Mouse (Mus musculus) erythroblast, embryonic 14.5 days (primary cell): ENCODE data around the gene Sfxn4.

Source experiments
- GATA1 ChIP-seq: IDR thresholded peaks from 2 replicates; pipeline ENCODE4 v1.6.1; 2012; ENCODE audit warnings: low read length, inconsistent platforms, mixed read lengths
- TAL1 ChIP-seq: IDR thresholded peaks from 3 replicates; pipeline ENCODE4 v1.6.1; 2012; ENCODE audit warnings: low read length, inconsistent platforms, mixed read lengths

DNA sequence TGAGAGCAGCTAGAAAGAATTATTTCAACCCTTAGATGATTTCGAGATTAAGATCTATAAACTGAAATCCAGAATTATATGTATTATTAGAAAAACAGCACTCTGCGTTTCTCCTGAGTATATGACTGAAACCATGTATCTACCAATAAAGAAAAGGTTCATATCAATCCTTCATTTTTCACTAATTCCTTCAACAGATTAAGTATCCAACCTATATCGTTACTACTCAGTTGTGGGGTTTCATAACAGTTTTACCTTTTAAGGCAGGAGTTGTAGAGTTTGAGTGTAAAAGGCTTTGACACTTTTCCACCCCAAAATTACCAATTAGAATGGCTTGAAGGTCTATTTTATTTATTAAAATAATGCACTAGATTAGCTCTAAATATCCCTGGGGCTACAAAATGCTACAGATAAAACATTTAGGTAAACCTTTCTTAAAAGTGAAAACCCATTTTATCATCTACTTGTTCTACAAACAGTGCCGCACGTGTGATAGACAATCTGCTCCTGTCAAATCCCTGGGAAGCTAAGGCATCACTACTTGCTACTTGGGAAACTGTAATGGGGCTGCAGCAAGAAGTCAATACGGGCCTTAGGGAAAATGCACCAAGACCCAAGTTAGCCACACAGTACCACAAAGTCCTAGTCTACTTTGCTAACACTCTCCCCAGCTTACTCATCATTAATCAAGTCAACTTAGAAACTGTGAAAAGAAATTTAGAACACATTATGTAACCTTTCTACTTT, 72.9 kb downstream of the Sfxn4 start:
- TF ChIP-seq TAL1 = no peak
- TF ChIP-seq GATA1 = no peak
